Mouse (Mus musculus) mesoderm, embryonic 11.5 days (tissue): Measurements from ENCODE around the gene Bahcc1.

Experiments used
- DNase-seq: peaks from one replicate; pipeline ENCODE4 v3.0.0-alpha.2; 2012; ENCODE audit warnings: low read depth, low spot score

Bahcc1 gene

DNA sequence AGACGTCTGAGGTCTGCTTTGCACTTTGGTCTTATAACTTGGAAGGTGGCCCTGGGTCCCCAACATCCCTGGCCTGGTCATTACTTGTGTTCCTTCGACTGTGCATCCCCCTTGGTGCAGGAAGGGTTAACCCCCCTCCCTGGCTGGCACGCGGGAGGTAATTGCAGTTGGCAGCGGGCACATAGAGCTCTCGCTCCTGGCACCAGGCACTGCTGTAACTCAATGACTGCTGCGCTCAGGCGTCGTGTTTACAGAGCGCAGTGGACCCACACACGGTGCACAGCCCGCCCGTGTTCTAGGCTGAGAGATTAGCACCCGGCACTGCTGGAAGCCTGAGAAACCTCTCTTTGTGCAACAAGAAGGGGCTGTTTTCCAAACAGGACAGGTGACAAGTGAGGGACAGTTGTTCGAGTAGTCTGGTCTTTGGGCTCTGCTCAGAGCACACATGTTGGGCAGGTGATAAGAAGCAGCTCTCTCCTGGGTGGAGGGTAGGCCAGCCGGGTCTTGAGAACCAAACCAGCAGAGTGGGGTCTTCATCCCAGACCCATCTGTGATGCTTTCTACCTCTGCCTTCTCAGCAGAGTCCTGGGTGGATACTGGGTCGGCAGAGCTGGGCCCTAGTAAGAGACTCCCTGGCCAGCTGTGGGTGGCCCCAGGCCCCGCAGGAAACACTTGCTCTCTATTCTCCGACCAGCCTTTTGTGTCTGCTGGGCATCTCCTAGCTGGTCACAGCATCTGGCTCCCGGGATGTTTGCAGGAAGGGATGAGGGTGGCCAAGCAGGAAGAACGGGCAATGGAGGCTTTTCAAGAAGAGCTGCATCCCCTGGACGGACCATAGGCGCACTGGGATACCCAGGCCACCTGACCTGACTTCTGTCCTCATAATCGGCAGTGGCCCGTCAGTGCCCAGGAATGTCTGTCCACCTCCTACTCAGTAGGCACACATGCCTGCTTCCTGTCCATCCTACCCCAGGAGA lies 27.3 kb downstream of the Bahcc1 start:
- DNase-seq = no peak

DNA sequence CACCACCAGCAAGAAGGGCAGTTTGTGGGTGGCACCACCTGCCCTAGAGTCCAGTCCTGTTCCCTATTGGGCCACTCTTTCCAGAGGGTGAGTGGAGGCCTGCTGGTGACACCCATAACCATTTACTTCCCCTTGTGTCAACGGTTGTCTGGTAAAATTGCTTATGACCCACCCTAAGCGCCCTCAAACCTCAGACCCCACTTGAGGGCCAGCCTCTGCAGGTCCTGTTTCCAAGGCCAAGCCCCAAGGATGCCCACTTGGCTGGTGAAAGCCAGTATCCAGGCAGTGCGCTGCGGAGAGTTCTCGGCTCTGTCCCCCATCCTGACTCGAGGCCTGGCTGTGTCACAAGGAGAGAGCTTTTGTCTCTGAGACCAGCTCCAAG lies 28.0 kb downstream of the Bahcc1 start:
- no peak for DNase-seq

DNA sequence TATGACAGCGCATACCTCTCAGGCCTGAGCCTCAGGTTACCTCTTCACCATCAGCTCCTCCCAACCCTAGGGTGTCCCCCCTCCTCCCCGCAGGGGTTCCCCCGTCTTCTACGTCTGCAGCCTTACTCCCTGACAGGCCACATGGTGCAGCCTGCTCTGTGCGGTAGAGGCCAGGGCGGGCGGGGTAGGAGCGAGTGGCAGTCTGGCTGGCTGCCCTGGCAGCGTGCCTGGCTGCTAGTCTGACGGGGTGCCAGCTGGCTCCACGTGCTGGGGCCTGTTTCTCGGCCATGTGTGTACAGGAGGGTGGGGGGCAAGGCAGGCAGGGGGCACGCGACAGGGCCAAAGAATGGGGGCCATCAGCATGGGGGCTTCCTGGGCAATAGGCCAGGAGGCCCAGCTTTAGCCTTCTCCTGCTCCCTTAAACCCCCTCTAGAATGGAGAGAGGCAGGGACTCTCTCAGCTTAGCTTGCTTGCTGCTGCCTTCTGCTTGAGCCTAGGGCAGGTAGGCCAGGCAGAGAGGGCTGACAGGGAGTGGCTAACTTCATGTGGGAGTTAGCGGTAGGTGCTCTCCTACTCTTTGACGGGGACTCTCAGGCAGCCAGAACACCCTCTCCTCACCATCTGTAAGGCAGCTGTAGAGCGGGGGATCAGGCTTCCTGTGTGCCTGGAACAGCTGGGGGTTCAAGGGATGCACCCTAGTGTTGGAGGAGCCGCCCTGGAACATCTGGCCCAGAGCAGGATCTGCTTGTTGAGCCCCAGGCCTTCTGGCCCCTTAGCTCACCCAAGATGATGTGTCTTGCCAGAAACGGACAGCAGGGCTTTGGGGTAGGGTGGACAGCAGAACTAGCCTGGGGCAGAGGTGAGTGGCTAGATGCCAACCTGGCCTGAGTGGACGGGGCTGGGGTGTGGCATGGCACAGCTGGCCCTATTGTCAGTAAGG lies 28.9 kb downstream of the Bahcc1 start:
- DNase-seq = peak; percentile 23

DNA sequence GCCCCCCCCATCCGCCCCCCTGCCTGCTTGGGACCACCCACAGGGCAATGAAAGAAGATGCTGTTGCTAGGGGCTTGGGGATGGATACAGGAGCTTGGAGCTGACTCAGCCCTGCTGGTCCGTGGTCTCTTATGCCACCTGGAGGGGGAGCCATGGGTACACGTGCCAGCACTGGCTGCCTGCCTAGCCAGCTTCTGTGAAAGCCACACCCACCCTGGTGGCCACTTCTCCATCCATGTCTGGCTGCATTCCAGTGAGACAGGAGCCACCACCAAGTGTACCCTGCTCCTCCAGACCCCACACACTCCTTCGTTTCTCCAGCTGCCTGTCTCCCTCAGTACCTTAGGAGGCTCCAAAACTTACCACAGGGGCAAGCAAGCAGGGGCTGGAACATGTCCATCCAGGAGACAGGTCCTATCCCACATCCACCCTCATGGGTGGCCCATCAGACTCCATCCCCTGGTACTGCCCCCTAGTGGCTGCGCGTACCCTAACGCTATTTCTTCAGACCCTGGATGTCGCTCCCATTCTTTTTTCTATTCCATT lies 29.7 kb downstream of the Bahcc1 start:
- DNase-seq = peak; percentile 84

DNA sequence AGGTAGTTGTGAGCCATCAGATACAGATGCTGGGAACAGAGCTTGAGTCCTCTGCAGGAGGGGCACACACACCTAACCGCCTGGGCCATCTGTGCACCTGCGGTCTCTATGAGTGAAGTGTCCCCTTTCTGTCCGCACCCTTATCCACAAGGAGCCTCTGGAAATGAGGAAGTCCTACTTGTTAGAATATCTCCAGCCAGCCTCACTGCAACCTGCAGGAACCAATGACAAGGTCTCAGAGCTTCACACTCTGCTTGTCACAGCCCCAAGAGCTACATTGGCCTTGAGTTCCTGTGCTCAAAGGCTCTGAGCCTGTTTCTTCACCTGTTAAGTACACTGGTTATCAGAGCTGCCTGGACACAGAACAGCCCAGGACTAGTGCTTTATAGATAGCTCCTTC lies 30.4 kb downstream of the Bahcc1 start:
- DNase-seq = no peak

DNA sequence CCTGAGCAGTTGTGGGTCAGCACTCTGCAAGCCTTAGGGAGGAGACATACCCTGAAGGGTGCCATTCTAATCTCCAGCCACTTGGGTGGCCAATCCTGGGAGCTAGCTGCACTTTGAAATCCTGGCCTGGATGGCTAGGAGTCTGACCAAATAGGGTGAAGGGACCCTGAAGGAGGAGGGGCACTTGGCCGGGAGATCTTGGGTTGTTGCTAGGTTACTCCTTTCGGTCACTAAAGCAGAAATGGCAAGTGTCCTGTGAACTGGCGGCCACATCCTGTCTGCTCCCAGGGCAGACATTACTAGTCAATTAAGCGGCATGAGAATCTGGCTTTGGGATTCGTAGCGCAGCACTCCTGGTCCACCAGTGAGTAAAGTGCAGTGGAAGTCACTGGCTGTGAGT lies 31.3 kb downstream of the Bahcc1 start:
- DNase-seq = peak; percentile 22

DNA sequence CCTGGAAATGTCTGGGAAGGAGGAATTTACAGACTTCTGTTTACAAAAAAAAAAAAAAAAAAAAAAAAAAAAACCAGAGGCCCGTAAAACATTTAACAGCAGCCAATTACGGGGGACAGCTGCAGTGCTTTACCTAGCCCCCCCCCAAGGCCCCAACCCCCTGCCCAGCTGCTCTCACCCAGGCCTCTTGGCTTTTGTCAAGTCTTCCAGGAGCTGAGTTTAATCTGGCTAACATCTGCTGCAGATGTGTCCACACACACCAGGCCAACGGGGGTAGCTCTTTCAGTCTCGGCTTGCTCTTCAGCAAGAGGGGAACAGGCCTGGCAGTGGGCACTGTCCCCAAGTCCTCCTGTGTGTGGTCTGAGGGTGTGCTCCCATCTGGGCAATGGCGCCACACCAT lies 32.7 kb downstream of the Bahcc1 start:
- no peak for DNase-seq

DNA sequence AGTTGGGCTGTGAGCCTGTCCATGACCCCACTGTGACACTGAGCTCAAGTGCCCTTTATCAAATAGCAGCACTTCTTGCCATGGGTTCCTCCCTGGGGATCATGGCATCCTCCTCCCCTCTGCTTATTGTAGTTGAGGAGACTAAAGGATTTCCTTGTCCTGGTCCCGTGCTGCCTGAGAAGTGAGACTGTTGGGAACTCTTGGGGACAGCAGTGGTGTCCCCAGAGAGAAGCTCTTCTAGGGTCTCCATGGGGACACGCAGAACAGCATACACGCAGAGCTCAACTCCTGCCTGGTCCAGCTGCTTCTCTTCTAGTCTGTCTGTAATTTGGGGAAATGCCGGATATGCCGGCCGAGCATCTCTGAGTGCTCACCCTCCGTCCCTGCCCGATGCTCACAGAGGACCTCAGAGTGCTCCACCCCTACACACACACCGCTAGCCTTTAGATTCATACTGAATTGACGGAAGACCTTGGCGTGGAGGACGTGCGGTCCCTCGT lies 33.6 kb downstream of the Bahcc1 start:
- DNase-seq = no peak

DNA sequence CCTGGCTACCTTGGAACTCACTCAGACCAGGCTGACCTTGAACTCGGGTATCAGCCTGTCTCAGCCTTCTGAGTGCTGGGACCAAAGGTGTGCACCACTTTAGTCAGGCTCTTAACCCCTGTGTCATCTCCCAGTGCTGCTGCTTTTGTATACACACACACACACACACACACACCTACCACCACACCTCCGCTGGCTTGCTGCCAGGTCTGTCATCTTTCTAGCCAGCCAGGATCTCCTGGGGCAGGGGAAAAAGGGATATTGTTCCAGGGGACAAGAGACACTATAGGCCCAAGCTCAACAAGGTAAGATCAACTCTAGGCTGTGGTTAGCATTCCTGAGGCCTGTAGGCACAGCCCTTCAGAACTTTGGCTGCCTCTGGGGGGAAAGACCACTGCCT lies 34.5 kb downstream of the Bahcc1 start:
- DNase-seq = no peak

DNA sequence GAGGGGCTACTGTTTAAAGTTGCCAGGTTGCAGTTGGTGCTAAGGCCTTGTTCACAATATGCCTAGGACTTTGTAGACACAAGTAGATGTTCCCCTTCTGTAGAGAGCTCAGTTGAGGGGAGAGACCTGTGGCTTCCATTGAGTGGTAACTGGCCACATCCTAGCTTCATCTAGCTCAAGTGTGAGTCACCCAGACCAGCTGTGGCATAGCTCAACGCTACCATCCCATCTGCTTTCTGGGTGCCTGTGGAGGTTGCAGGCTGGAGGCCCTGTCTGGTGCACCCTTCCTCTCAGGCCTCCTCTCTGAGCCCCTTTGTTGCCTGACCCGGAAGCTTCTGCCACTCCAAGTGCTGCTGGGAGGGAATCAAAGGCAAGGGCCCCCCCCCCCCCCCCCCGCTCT lies 34.9 kb downstream of the Bahcc1 start:
- no peak for DNase-seq

DNA sequence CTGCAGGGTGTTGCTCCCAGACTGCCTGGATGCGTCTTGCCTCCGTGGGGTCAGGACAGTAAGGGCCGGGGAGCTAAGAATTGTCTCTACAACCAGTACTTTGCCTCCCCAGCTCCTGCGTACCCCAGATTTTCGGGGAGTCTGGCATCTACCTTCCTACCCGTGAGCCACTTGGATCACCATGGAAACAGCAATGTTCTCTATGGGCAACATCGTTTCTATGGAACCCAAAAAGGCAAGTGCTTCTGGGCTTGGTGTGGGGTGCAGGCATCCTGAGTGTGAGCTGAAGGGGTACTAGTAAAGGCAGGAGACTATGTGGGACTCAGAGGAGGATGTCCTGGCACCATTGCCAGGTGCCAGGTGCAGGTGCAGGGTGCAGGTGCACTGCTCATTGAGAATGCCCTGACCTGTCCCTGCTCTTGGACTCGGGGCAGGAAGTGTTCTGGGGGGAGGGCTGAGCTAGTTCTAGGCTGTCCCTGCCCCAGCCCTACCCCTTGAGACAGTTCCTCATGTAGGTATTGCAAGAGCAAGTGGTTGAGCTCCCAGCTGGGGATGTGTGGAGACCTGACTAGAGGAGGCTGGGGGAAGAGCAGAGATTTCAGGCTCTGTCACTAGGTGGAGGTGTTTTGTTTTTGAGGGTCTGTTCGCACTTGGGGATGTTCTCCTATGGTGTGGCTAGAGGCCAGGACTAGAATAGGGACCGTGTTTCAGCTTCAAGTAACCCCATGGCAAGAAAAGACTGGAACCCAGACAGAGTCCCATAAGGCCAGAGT lies 35.6 kb downstream of the Bahcc1 start:
- DNase-seq = no peak

DNA sequence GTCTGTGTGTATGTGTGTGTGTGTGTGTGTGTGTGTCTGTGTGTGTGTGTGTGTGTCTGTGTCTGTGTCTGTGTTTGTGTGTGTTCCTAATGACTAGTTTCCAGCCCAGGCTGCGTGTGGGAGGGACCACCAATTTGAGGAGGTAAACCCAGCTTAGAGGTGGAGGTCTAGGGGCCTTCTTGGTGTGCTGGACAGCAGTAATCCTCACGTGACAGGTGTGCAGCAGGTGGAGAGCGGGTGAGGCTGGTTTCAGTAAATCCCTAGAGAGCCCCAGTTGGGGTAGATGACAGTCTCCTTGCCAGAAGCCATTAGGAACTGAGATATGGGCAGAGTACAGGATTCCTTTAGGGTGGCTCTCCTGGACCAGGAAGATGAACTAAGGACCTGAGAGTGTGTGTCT lies 36.3 kb downstream of the Bahcc1 start:
- no peak for DNase-seq

DNA sequence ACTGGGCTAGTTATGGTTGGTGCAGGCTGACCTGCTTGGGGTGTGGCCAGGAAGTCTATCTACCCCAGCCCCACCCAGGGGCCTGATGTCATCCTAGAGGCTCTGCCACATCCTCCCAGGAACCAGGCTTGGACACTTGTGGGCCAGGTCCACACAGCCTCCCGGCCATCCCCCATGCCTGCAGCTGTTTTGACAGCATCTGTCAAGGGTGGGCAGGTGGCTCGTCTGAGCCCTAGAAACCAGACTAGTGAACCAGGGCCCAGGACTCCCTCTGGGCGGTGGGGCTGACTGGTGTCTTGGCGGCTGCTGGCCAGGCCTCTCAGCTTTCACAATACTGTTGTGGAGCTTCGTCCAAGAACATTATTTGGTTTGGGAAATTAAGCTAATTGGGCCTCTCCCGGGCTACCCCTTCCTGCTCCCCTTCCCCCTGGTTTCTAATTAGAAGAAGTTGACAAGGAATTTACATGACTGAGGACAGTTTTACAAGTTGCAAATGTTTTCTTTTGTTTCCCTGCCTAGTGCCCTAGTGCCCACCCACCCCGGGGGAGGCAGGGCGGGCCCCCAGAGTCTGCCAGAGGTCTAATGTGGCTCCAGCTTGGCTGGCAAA lies 36.9 kb downstream of the Bahcc1 start:
- no peak for DNase-seq

DNA sequence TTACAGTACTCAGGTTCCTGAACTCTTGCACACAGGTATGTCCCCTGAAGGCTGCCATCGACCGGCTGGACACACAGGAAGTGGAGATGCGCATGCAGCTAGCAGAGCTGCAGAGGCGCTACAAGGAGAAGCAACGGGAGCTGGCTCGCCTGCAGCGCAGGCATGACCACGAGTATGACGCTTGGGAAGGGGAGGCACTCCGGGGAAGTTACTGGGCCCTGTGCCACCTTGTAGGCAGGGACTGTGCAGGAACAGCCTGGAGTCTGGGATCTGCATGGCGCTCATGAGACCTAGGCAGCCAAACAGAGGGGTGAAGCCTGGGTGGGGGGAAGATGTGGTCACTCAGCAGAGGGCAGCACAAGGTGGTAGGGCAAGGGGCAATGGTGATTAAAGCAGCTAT lies 46.6 kb downstream of the Bahcc1 start:
- DNase-seq = no peak

DNA sequence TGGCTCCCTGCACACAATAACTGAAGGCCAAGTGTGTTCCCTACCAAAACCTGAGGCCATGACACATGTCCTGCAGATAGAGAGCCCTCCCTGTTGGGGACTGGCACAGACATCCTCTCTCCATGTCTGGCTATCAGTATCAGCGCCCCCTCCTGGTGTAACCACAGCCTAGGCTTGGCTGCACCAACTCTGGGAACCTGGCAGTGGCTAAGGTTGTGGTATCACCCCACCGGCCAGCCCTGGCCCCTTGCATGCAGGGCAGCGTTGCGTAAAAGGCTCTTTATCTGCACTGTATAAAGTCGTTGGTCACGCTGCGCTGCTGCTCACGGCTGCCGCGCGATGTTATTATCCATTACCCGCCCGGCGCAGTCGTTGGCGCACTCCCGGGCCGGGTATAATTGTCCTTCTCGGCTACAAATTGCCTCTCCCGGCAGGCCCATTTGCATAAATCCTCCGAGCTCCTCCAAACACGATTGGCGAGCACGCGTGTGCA lies 47.6 kb downstream of the Bahcc1 start:
- peak; percentile 75 for DNase-seq

DNA sequence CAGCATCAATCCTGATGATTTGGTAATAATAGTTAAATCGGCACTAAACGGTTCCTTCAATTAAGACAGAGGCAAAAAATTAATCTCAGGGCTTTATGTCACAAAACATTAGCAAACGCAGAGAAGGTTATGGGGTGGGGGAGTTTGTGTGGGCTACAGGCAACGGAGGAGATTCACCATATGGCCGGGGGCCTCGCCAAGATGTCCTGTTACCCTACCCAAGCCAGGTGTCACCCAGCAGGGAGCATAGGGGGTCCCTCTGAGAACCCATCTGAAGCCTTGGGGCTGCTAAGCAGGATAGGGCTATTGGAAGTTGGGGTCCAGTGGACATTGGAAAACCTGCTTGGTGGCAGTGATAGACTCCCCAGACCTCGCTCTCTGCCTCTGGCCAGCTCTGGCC lies 48.0 kb downstream of the Bahcc1 start:
- DNase-seq = no peak

DNA sequence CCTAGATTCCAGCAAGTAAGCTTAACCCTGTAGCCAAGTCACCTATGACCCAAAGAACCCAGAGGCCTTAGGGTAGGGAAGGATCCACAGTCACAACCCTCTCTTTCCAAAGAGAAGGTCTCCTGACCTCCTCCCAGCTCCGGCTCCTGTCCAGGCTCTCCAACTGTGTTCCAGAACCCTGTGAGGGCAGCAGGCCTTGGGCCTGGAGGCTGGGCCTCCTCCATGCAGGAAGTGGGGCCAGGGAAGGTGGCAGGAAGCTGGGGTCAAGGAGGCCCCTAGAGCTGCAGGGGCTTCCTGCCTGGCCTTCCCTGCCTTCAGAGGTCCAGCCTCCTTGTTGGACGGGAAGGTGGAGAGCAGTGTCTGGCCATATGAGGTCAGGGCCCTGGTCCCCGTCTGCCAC lies 48.5 kb downstream of the Bahcc1 start:
- no peak for DNase-seq

DNA sequence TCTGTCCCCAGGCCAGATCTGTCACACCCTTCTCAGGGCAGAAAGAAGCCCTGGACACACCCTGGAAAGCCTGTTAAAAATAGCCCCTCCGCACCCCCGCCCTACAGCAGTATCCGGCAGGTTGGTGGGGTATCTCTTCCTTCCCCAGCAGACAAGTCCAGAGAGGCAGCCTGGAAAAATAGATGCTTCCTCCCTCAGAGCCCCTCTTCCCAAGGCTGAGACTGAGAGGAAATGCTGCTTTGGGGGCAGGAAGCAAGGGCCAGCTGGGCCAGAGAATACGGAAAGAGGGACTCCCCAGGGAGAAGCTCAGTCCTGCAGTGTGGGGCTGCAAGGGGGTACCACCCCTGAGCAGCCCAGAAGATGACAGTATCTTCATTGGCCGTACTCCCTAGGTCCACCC lies 50.8 kb downstream of the Bahcc1 start:
- DNase-seq = no peak

DNA sequence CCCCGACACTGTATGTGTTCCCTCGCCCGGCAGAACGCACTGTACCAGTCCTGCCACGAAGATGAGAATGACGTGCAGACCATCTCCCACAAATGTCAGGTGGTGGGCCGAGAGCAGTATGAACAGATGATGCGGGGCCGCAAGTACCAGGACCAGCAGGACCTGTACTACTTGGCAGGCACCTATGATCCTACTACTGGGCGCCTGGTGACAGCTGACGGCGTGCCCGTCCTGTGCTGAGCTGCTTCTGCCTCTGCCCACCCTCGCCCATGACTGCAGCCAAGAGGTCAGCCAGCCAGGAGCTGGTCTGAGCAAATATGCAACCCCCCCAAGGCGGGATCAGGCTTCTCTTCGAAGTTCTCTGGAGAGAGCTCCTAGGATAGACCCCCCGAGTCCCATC lies 56.9 kb downstream of the Bahcc1 start:
- no peak for DNase-seq

DNA sequence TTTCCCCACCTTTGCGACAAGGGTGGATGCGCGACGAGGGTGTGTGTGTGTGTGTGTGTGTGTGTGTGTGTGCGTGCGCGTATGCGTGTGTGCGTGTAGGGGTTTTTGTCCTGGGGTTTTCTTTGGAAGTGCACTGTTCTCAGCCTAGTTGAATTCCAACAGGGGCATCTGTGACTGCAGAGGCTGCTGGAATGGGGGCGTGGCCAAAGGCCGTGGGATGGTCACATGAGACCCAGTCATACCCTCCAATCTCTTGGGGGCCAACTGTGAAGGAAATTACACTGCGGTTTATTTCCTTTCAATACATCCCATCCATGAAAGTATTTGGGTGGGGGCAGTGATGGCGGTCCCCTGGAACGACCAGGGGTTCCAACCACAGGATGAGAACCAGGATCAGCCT lies 57.5 kb downstream of the Bahcc1 start:
- DNase-seq = no peak

DNA sequence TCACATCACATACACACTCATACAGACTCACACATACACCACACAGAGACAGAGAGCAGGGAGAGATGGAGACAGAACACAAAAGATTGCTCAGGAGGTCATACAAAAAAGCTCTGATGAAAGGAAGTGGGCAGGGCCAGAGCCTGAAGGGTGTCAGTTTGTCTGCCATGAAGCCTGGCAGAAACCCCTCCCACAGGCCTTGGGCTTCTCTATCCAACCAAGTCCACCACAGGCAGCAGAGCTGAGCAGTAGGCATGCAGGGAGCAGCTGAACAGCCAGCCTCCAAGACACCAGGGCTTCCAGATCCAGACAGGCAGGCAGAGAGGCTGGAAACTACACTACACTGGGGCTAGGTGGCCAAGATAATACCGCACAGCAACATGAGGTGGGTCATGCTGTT lies 61.0 kb downstream of the Bahcc1 start:
- DNase-seq = no peak
